Mouse (Mus musculus) gastrocnemius, adult 8-10 months (tissue): ENCODE measurements around the gene Izumo2. TPM values are rescaled to one million over a fixed set of nuclear protein-coding genes. Genes with fewer than 3 reads are reported as not detected.
"Not testable (repeated sequence)": the region's sequence is repeated elsewhere in the genome, so short reads cannot be mapped to it uniquely, and the experiment has no call there.

Source experiments
- DNase-seq, 2 experiments: peaks; one replicate each; pipeline ENCODE4 v3.0.0; 2022; ENCODE audit warnings: low spot score in 2 of 2
- total RNA-seq, 4 experiments: library from RNA; stranded (reverse); gene quantifications; 2 replicates each; pipeline ENCODE4 v1.2.4; 2022

The Izumo2 gene
- total RNA-seq, 4 experiments from 2014 or later: not detected

DNA sequence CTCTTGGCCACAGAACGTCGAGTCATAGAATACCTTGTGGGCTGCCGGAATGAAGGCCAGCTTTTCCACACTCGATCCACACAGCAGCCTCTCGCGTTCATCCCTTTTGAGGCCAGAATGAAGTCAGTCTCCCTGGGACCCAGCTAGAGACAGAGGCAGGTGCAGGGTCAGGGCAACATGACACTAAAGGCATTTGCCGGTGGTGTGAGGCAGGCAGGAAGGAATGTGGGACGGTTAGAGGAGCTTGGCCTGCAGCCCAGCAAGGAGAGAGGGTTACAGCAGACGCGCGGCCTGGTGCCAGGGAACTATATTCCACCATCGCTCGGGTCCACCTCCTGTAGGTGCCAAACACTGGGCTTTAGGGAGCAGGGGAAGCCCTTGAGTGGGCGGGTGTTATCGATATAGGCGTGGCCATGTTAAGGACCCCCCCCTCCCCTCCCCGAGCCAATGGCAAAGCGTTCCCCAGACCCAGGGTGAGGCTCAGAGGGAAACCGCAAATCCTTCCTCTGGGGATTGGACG is 11.3 kb upstream of the Izumo2 start:
- peak; percentile 67 to 86 for DNase-seq

DNA sequence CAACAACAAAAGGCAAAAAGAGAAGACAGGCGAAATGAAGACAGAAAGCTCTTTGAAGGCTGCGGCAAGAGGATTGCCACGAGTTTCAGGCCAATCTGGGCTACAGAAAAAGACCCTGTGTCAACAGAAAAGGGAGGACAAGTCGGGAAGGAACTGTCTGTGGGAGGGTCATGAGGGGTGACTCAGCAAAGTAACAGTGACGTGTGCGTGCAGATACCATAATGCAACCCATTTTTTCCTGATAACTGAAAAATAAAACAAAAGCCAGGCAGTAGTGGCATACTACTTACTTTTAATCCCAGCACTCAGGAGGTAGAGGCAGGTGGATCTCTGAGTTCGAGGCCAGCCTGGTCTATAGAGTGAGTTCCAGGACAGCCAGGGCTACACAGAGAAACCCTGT is 10.6 kb upstream of the Izumo2 start:
- no peak for DNase-seq

DNA sequence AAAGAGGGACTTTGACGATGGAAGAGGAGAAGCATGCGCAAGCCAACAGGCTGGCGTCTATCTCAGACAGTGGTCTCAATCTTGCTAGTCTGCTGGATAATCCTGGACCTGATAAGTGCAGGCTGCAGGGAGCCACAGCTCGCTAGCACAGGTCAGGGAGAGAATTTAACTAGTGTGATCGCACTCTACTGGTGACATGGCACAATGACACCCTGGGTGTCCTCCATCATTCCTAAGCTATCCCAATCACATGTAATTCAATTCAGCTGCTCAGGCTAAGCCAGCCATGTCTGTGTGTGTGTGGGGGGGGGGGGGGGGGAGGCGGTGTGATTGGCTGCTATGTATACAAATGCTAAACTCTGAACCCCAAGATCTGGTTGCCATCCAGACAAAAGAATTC is 6.6 kb upstream of the Izumo2 start:
- no peak for DNase-seq

DNA sequence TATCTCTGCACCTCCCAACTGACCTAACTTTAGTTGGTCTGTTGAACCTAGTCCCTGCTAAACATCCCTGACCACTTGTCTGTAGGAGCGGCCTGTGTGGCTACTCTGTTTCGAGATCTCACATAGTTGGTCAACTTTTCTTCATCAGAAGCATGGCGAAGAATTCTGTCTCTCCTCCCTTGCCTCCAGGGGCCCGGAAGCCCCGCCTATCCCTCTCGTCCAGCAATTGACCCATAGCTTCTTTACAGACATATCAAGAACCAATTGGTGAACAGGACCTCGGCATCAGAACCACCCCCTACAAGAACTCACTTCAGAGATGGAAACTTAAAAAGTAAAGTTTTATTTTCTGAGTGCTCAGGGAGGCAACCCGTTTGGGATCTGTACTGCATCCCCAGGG is 5.6 kb upstream of the Izumo2 start:
- DNase-seq: no peak

DNA sequence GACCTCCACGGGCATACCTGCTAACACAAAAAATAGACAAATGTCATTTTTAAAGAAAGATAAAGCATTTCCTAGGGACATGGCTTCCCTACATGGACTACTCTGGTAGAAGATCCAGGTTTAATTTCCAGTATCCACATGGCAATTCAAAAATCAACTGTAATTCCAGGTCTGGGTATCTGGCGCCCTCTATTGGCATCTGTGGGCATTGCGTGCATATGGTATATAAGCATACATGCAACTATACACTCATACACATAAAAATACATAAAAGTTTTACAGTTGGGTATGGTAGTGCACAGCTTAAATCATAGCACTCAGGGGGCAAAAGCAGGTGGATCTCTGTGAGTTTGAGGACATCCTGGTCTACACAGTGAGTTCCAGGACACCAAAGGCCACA is 4.2 kb upstream of the Izumo2 start:
- DNase-seq: no peak

DNA sequence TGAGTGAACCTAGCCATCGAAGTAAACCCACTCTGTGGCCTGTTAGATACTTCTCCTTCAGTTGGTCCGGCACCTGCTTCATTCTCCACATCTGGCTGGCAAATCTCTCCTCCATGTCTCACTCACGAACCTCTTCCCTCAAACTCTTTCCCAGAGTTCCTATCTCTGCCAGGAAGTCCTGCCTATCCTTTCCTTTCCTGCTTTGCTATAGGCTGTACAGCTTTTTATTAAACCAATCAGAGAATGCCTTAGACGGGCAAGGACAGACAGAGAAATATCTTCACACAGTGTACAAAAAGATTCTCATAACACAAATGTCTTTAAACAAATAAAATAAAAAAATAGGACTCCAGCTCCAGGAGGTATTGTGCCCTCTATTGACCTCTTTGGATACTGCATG is 3.5 kb upstream of the Izumo2 start:
- DNase-seq: no peak

DNA sequence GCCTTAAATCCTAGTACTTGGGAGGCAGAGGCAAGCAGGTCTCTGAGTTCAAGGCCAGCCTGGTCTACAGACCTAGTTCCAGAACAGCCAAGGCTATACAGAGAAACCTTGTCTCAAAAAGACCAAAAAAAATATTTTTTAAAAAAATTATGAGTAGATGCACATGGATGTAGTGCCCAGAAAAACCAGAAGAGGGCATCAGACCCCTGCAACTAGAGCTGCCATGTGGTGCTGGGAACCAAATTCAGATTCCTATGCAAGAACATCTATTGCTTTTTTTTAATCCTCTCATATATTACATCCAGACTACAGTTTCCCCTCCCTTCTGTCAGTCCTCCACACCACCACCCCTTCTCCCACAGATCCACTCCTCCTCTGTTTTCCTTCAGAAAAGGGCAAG is 2.2 kb upstream of the Izumo2 start:
- DNase-seq: no peak

DNA sequence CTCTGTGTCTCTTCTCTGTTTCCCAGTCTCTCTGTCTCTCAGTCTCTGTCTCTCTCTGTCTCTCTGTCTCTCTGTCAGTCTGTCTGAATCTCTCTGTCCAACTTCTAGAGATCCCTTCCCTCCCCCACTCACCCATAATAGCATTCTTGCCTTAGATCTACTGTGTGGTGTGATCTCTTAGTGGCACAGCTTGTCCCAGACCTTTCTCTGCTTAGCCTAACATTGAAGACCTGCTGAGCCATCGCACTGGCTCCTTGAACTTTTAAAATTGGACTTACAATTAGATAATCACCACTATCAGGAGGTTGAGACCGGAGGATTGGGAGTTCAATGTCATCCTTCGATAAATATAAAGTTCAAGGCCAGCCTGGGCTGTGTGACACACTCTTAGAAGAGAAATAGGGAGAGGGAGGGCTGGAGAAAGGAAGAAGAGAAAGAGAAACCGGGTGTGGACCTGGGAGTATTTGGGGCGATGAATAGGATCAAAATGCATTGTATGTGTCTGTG is 1.3 kb upstream of the Izumo2 start:
- DNase-seq: no peak

DNA sequence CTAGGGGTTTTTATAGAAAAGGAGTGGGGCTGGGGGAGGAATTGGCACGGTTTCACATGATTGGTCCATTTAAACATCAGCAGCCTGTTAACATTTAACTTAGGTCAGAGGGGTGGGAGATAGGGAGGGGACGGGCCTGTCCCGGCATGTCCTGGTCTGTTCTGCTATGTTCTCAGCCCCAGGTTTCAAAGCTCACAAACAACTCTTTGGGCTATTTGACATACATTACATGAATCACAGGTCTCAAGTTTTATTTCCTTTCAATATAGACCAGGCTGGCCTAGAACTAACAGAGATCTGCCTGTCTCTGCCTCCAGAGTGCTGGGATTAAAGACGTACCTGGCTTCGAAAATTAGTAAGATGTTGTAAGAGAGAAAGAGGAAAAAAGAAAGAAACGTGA is 449 bp upstream of the Izumo2 start:
- DNase-seq: not testable (repeated sequence)

DNA sequence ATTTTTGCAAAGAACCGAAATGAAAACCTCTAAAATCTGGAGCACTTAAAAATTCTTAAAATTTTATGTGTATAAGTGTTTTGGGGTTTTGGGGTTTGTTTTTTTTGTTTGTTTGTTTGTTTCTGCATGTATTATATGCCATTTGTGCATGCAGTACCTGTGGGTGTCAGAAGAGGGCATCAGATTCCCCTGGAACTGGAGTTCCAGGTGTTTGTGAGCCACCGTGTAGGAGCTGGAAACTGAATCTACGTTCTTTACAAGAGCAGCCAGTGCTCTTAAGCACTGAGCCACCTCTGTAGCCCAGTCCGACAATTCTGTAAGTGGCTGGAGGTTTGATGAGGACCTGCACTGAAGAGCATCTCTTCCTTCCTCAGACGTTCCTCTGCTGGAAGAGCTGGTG is 1.3 kb downstream of the Izumo2 start:
- no peak for DNase-seq

DNA sequence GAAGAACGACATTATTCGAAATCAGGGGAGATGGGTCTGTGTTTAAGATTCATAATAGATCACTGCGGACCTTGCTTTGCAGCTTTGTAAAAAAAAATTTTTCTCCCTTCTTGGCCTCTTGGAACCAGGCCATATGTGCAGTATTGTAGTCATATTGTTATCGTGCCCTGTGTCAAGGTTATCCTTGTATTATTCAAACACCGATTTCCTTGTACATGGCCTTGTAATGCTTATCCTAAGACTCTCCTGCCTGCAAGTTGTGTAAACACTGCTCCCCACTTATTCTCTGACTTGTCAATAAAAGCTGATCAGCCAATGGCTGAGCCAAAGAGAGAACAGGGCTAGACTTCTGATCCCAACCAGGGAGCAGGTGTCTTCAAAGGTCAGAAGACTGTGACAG is 13.5 kb downstream of the Izumo2 start:
- DNase-seq: no peak

DNA sequence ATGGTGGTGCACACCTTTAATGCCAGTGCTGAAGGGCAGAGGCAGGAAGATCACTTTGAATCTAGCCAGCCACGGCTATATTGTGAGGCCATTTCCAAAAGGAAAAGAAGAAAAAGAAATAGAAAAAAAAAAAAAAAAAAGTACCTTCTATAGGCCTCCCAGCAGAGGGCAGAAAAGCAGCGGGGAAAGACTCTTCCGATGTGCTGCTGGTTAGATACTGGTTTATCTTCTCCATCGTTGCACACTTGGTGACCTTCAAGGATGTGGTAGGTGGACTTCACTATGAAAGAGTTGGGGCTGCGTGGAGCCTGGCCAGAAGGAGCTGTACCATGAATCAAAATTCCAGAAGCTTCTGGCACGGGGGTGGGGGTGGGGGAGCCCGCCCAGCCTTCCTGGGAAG is 15.8 kb downstream of the Izumo2 start:
- no peak for DNase-seq

DNA sequence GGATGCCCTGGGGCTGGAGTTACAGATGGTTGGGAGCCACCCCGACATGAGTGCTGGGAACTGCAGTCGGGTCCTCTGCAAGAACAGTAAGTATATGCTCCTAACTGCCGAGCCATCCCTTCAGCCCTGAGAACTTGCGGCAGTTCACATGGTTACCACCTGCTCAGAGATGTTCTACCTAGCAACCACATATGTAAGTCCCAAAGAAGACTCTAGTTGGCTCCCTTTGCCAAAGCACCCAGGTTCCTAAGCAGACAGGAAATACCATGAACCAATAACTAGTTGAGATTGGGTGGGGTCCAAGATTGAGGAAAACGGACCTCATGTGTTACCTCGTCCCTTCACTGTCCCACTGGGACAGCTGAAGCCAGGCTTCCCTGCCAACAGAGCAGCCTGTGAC is 17.8 kb downstream of the Izumo2 start:
- DNase-seq: no peak

DNA sequence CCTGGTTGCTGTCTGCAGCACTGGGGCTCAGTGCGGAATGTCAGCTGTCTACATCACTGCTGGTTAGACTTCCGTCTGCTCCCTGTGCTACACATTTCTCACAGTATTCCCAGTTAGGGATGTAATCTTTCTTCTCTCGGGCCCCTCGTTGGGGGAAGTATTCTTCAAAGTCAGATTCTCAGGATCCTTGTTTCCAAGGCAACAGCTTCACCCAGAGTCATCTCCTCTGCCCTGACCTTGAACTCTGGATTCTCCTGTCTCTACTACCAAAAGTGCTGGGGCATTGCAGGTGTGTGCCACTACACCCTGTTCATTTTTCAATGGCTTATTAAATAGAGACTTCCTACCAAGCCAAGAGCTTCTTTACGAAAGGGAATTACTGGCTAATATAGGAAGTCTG is 18.6 kb downstream of the Izumo2 start:
- DNase-seq: no peak

DNA sequence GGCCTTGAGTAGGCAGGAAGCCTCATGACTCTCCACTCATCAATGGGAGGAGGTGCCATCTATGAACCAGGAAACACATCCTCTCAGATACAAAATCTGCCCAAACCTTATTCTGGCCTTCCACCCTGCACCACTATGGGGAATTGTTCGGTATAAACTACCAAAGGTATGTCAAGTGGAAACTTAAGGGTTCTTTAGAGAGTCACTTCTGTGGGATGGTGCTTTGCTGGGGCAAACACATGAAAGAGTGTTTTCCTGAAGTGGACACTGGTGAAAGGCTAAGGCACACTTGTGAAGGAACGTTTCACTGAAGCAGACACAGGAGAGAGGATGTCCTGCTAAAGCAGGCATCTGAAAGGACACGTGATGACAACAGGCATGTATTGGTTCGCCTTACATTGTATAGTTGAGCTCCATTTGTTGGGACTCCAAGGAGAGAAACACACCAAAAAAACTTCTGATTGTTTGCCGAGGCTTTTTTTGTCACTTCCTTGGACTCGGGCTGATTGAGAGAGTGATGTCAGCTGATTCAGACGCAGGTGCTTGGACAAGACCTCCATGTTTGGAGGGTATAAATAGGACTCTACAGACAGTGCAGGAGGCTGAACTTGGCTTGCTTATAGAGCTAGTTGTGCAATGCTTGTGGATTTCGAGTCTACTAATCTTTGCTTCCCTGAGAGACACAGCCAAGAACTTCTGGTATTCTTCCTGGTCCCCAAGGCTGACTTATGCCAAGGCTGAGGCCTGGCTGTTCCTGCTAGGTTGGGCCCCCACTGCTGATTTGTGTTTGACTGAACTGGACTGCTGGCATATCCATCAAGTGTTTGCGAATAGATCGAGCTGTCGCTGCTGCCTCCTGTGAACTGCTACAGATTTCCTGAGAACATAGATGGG is 19.8 kb downstream of the Izumo2 start:
- no peak for DNase-seq

DNA sequence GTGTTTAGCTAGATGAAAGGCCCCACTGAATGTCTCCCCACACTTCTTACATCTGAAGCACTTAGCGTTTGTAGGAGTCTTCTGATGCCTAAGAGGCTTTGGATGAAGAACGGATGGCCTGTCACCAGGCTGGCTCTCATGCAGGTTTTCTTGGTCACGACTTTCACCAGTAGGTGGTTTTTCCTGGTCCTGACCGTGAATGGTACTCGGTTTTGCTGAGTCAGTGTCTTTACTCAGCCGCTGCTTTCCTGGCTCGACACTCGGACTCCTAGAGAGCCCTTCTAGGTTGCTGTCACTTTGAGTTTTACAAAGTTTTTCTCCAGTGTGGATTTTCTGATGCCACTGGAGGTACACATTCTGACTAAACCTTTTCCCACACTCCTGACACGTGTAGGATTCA is 25.2 kb downstream of the Izumo2 start:
- DNase-seq: no peak

DNA sequence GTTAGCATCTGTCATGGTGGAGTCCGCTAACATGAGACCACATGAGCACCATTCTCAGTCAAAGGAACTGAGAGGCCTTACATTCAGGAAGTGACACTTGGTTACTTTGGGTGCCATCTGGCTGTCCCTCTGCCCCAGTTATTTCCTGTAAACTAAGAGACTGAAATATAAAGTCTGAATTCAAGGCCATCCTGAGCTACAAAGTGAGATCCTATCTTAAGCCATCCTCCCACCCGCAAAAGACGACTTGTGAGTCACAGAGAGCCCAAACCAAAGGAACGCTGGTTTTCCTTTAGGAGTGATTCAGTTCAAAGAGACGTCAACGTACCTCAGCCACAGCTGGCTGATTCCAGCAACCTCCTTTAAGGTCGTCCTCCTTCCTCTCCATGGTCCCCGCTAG is 32.8 kb downstream of the Izumo2 start:
- no peak for DNase-seq

DNA sequence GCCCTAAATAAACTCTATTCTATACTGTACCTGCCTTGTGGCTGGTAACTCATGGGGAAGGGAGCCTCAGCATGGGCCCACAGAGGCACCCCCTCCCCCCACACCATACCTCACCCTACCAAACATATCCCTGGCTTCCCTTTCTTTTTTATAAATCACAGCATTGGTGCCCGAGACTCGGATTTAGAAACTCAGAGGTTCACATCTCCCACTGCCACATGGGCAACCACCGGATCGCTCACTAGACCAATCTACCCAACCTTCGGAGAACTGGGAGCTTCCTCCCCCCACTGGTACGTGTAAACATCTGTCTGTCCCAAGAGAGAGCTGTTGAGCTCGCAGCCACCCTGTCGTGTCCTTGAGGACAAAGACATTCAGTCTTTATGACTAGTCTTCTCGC is 35.7 kb downstream of the Izumo2 start:
- no peak for DNase-seq

DNA sequence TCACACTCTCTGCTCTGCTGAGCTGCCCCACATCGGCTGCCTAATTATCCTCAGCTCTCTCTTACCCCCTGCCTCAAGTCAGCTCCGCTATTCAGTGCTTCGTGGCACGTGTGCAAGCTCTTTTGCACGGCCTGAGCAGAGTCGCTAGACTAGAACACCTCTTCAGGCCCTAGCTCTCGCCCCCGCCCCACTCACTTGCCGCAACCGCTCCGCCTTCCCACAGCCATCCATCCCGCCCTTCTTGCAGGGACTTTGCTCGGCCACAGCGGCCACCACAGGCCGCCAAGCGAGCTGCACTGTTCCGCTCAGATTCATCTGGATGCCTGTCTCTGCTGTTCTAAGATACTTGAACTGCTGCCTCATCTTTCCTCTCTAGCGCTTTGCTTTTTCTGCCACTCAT is 36.5 kb downstream of the Izumo2 start:
- DNase-seq: peak; percentile 13 to 37

DNA sequence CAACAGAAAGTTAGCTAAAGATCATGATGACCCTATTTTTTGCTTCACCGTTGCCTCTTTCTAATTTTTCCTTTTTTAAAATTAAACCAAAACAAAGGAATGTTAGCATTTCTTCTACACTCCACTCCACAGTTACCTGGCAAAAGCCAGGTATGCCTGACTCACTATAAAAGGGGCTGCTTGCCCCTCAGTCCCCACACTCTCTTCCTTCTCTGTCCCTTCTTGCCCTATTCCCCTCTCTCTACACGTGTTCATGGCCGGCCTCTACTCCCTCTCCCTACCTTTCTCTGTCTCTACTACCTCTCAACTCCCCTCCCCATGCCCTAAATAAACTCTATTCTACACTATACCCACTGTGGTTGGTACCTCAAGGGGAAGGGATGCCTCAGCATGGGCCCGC is 38.6 kb downstream of the Izumo2 start:
- no peak for DNase-seq

DNA sequence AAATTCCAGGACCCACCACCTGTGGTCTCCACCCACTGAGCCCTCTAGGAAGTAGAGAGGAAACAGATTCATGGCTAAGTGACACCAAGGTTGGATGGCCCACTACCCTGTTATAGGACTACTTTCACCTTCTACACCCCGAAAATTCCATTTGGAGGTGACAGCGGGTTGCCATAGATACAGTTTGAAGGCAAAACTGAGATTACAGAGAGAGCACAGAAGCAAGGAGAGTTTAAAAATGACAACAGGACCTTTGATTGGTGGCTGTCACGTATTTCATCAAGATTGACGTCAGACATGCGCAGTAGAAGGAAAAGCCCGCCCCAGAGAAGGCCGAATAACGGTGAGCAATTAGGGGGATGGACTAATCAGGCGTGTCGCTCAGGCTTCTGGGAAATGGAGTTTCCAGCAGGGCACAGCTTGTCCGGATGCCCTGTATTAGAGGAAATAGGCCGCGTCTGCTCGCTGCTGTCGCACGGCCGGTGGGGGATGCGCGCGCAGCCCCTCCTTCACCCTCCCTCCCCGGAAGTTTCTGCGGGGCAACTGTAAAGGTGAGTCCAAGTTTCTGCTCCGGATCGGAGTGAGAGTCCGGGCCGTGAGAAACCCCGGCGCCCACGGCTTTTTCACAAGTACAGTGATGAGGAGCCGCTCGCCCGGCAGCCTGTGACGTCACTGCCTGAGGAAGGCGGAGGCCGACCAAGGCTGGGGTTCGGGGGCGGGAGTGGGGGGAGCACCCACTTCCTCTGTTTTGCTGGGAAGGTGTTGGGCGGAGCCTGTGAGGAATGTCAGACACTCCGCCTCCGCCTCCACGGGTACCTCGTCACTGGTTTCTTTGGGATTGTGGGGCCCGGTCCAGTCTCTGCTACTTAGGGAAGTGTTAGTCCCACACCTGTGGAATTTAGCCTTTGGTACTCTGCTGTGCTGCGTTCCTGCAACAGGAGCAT is 39.8 kb downstream of the Izumo2 start, which contains the start of gene Vrk3:
Gene Vrk3 (plus strand): TSS at position 313 of the 944 bp plus-strand sequence.
- peak; percentile 90 to 93 for DNase-seq

DNA sequence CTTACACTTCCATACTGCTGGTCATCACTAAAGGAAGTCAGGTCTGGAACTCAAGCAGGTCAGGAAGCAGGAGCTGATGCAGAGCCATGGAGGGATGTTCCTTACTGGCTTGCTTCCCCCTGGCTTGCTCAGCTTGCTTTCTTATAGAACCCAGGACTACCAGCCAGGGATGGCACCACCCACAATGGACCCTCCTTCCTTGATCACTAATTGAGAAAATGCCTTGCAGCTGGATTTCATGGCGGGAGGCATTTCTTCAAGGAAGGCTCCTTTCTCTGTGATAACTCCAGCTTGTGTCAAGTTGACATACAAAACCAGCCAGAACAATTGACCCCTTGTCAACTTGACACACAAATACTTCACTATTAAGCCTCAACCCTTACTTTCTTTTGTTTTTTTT is 42.4 kb downstream of the Izumo2 start, which contains the start of gene Zfp473:
Gene Zfp473 (minus strand): TSS at position 101 of the 400 bp plus-strand sequence.
- DNase-seq: not testable (repeated sequence)
